Mouse (Mus musculus): ENCODE data around the gene Igf1r. TPM values are rescaled to one million over a fixed set of nuclear protein-coding genes. Genes with fewer than 3 reads are reported as not detected.

Gene Igf1r
- polyA plus RNA-seq, 1 experiment from 2014 or later: 9.5 TPM

DNA sequence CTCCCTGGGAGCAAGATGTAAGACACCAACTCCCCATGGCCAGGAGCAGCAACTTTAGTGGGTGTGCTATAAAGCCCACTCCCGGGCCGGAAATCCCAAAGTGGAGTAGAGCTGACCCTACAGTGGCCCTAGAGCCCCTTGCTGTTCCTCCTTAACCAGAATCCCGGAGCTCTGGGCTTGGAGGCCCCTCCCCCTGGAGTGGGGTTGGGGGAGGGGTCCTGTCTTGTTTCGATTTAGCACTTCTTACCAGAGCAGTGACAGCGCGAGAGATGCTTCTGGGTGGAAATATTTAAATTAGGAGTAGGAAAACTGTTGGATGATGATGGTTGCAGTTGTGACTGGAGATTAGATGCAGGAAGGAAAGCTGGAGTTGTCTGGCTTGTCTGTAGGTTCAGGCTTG lies 275.9 kb downstream of the Igf1r start:
- Histone ChIP-seq H3K4me1 (ENCODE audit: control insufficient read depth, insufficient read depth, low read length) (no peaks in the 10 kb centered on the region), H3K27me3 (replicated peaks; ENCODE audit: control insufficient read depth, insufficient read depth, low read length) (no peaks in the 10 kb centered on the region), H3K4me3 (ENCODE audit: low read length) (no peak overlapping the region), H3K27ac (ENCODE audit: low read length) (no peak overlapping the region), H3K36me3 (ENCODE audit: control insufficient read depth, insufficient read depth, low read length) (no peaks in the 10 kb centered on the region; the same call in 1 of the 2 replicates), H3K9me3 (ENCODE audit: control insufficient read depth, low read length) (no peaks in the 10 kb centered on the region), H3K9ac (ENCODE audit: low read depth, low read length) (no peak overlapping the region), H3K4me2 (ENCODE audit: low read depth, low read length) (no peak overlapping the region)
- ATAC-seq: no peak
- 53% methylated on average over 6 of the region's 6 CpGs for WGBS

DNA sequence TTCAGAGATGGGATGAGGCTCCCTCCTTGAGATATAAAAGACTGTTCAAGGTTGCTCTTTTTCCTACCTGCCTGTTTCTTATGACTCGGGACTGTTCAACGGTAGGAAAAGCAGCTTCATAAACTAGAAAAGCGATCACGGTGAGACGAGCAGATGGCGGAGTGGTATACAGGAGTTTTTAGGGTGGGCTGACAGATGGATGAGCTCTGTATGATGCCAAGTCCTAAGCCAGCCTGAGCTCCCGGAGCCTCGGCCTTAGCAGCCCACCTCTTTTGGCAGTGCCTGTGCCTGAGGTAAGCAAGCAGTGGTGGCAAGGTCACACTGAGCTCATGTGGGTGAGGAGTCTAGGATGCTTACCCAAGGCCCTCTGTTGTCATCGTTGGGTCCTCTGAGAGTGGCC lies 278.2 kb downstream of the Igf1r start:
- no peaks in the 10 kb centered on the region for H3K27me3 ChIP-seq (replicated peaks; ENCODE audit: control insufficient read depth, insufficient read depth, low read length)
- 88% methylated on average over 9 of the region's 9 CpGs for WGBS
- H3K36me3 ChIP-seq (ENCODE audit: control insufficient read depth, insufficient read depth, low read length): no peaks in the 10 kb centered on the region; the same call in 1 of the 2 replicates
- no peak overlapping the region for H3K9ac ChIP-seq (ENCODE audit: low read depth, low read length)
- H3K4me3 ChIP-seq (ENCODE audit: low read length): no peak overlapping the region
- H3K4me1 ChIP-seq (ENCODE audit: control insufficient read depth, insufficient read depth, low read length): peaks cover 5% of the 10 kb centered on the region
- H3K4me2 ChIP-seq (ENCODE audit: low read depth, low read length): no peak overlapping the region
- H3K9me3 ChIP-seq (ENCODE audit: control insufficient read depth, low read length): no peaks in the 10 kb centered on the region
- no peak for ATAC-seq
- no peak overlapping the region for H3K27ac ChIP-seq (ENCODE audit: low read length)

DNA sequence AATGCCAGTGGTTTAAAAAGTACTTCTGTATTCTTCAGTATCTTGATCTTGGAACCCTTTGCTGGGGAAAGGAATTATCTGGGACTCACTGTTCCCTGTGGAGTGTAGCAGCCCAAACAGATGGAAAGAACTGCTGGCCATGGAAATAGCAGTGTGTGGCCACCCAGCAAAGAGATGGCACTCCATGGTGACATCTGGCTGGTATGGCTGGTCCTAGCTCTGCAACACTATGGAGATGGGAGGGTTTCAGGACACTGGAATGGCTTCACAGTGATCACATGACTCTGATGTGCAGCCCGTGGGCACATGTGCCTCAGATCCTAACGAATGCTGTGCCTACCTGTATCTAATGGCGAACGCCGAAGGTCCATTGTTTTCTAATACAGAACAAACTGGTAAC lies 279.9 kb downstream of the Igf1r start:
- no peak for ATAC-seq

DNA sequence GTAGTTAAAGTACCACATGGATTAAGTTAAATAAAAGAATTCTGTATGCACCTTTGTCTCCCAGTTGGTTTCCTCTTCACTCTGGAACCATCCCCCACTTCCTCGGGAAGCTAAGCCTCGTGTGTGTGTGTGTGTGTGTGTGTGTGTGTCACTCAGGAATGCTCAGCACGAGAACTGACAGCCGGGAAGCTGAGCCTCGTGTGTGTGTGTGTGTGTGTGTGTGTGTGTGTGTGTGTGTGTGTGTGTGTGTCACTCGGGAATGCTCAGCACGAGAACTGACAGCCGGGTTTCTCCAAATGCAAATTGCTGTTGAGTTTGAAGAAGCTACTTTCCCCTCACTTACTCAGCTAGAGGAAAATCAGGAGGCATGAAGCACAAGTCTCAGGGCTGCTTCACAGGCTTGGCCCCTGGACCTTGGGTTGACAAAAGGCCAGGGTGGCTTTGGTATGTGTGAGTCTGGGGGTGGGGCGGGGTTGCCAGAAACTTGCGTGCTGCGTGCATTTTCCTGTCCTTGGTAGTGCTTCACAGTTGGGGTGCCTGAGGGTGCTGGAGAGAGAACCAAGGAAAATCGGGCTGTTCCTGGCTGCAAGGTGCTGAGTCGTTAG lies 281.1 kb downstream of the Igf1r start:
- peak; percentile 13; the same call in 1 of the 2 replicates for ATAC-seq
- Histone ChIP-seq H3K4me3 (ENCODE audit: low read length) (no peak overlapping the region), H3K9ac (ENCODE audit: low read depth, low read length) (no peak overlapping the region), H3K27me3 (replicated peaks; ENCODE audit: control insufficient read depth, insufficient read depth, low read length) (no peaks in the 10 kb centered on the region), H3K4me2 (ENCODE audit: low read depth, low read length) (no peak overlapping the region; the same call in 1 of the 2 replicates), H3K4me1 (ENCODE audit: control insufficient read depth, insufficient read depth, low read length) (peaks cover 5% of the 10 kb centered on the region), H3K9me3 (ENCODE audit: control insufficient read depth, low read length) (no peaks in the 10 kb centered on the region), H3K27ac (ENCODE audit: low read length) (no peak overlapping the region; the same call in 1 of the 2 replicates), H3K36me3 (ENCODE audit: control insufficient read depth, insufficient read depth, low read length) (no peaks in the 10 kb centered on the region)
- 28% methylated on average over 13 of the region's 13 CpGs for WGBS

More for the DNA sequence above, 279.9 kb downstream of the Igf1r start:
- Histone ChIP-seq H3K9ac (ENCODE audit: low read depth, low read length) (no peak overlapping the region), H3K4me3 (ENCODE audit: low read length) (no peak overlapping the region), H3K27ac (ENCODE audit: low read length) (no peak overlapping the region), H3K4me1 (ENCODE audit: control insufficient read depth, insufficient read depth, low read length) (peaks cover 5% of the 10 kb centered on the region), H3K4me2 (ENCODE audit: low read depth, low read length) (no peak overlapping the region), H3K36me3 (ENCODE audit: control insufficient read depth, insufficient read depth, low read length) (no peaks in the 10 kb centered on the region), H3K27me3 (replicated peaks; ENCODE audit: control insufficient read depth, insufficient read depth, low read length) (no peaks in the 10 kb centered on the region), H3K9me3 (ENCODE audit: control insufficient read depth, low read length) (no peaks in the 10 kb centered on the region)
- WGBS: 90% methylated on average over 5 of the region's 5 CpGs

DNA sequence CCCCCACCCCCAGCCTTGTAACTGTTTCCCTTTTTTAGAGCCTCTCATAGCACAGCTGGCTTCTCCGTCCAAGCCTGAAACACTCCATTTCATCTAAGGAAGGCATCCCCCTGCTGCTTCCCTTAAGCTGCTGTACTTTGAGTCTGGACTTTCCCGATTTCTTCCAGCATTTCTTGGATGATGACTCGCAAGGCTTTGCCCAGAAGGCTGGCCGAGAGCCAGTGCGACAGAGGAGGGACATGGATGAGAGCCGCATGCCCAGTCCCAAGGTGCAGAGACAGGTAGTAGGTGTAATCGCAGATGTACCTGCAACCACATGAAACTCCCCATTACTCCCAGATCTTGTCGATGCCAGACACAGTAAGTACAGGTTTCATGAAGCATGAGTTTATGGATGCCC lies 284.2 kb downstream of the Igf1r start:
- H3K27me3 ChIP-seq (replicated peaks; ENCODE audit: control insufficient read depth, insufficient read depth, low read length): no peaks in the 10 kb centered on the region
- peaks cover 5% of the 10 kb centered on the region for H3K4me1 ChIP-seq (ENCODE audit: control insufficient read depth, insufficient read depth, low read length)
- H3K4me3 ChIP-seq (ENCODE audit: low read length): no peak overlapping the region
- no peak for ATAC-seq
- no peaks in the 10 kb centered on the region for H3K9me3 ChIP-seq (ENCODE audit: control insufficient read depth, low read length)
- H3K9ac ChIP-seq (ENCODE audit: low read depth, low read length): no peak overlapping the region
- H3K27ac ChIP-seq (ENCODE audit: low read length): no peak overlapping the region
- 79% methylated on average over 8 of the region's 8 CpGs for WGBS
- H3K36me3 ChIP-seq (ENCODE audit: control insufficient read depth, insufficient read depth, low read length): no peaks in the 10 kb centered on the region
- no peak overlapping the region for H3K4me2 ChIP-seq (ENCODE audit: low read depth, low read length)

DNA sequence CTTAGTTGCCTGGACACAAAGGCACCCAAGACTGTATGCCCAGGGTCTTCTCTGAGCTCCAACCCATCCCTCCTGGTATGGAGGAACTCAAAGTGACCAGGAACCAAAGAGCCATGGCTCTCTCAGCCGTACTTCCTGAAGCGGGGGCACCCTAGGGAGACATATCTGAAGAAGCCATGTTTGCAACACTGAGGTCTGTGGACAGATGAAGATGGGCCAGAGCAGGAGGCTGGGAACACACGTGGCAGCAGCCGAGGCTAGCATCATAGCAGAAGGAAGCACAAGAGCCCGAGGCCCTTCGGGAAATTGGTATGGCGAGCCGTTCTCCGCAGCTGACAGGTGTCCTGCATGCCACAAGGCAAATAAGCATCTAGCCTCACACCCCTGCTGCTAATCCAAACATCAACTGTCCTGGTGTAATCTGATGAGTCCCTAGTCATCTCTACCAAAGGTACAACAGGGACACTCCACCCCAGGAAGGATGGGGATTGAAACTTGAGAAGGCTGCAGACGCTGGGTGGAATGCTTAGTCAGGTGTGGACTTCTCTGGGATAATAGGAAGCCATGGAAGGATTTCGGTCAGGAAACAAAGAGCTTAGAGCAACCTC lies 286.7 kb downstream of the Igf1r start:
- no peaks in the 10 kb centered on the region for H3K36me3 ChIP-seq (ENCODE audit: control insufficient read depth, insufficient read depth, low read length)
- WGBS: 55% methylated on average over 11 of the region's 11 CpGs
- ATAC-seq: no peak

DNA sequence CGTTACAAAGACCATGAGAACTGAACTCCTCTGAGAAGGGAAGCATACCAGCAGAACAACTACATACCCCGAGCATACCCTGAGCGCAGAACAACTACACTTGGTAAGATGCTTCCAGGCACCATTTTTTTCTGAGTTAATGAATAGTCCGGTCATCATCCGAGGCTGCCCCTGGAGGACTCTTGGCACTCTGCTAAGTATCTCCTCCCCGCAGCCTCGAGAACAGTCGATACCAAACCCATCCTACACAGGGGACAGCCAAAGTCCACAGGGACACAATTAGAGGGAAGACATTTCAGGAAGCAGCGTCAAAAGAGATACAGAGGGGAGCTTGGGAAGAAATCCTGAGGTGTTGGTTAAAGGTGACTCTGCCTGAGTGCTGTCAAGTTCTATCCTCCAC lies 288.6 kb downstream of the Igf1r start:
- Histone ChIP-seq H3K4me1 (ENCODE audit: control insufficient read depth, insufficient read depth, low read length) (no peaks in the 10 kb centered on the region), H3K27ac (ENCODE audit: low read length) (no peak overlapping the region), H3K9ac (ENCODE audit: low read depth, low read length) (no peak overlapping the region), H3K9me3 (ENCODE audit: control insufficient read depth, low read length) (no peaks in the 10 kb centered on the region), H3K27me3 (replicated peaks; ENCODE audit: control insufficient read depth, insufficient read depth, low read length) (no peaks in the 10 kb centered on the region), H3K4me3 (ENCODE audit: low read length) (no peak overlapping the region), H3K36me3 (ENCODE audit: control insufficient read depth, insufficient read depth, low read length) (no peaks in the 10 kb centered on the region), H3K4me2 (ENCODE audit: low read depth, low read length) (no peak overlapping the region)
- no peak for ATAC-seq
- 82% methylated on average over 9 of the region's 9 CpGs for WGBS

More for the DNA sequence above, 286.7 kb downstream of the Igf1r start:
- no peak overlapping the region for H3K4me3 ChIP-seq (ENCODE audit: low read length)
- H3K9me3 ChIP-seq (ENCODE audit: control insufficient read depth, low read length): no peaks in the 10 kb centered on the region
- no peaks in the 10 kb centered on the region for H3K4me1 ChIP-seq (ENCODE audit: control insufficient read depth, insufficient read depth, low read length)
- H3K4me2 ChIP-seq (ENCODE audit: low read depth, low read length): no peak overlapping the region
- no peaks in the 10 kb centered on the region for H3K27me3 ChIP-seq (replicated peaks; ENCODE audit: control insufficient read depth, insufficient read depth, low read length)
- H3K27ac ChIP-seq (ENCODE audit: low read length): no peak overlapping the region
- no peak overlapping the region for H3K9ac ChIP-seq (ENCODE audit: low read depth, low read length)

DNA sequence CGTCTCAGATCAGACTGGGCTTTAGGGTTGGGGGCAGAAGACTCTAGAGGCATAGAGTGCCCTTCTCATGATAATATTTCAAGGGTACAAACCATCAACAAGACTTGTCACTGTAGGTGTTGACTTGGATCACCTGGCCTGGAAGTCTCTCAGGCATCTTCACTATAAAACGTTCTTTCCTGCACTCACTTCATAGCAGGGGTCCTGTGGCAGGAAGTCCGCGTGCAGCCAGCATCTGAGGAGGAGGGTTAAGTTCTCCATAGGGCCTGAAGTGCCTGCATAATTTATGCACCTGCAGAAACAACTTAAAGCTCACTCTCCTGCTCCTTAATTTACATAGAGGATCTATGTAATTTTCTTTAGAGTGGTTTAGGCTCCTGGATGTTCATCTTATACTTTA lies 293.1 kb downstream of the Igf1r start:
- no peak overlapping the region for H3K4me3 ChIP-seq (ENCODE audit: low read length)
- no peaks in the 10 kb centered on the region for H3K4me1 ChIP-seq (ENCODE audit: control insufficient read depth, insufficient read depth, low read length)
- 47% methylated on average over 4 of the region's 4 CpGs for WGBS
- no peaks in the 10 kb centered on the region for H3K27me3 ChIP-seq (replicated peaks; ENCODE audit: control insufficient read depth, insufficient read depth, low read length)
- no peak overlapping the region for H3K9ac ChIP-seq (ENCODE audit: low read depth, low read length)
- 0 out of 2 replicates have a peak, but pooled peaks cover 4% of the 10 kb centered on the region for H3K9me3 ChIP-seq (ENCODE audit: control insufficient read depth, low read length)
- no peak overlapping the region for H3K27ac ChIP-seq (ENCODE audit: low read length)
- no peak for ATAC-seq
- no peak overlapping the region for H3K4me2 ChIP-seq (ENCODE audit: low read depth, low read length)
- H3K36me3 ChIP-seq (ENCODE audit: control insufficient read depth, insufficient read depth, low read length): no peaks in the 10 kb centered on the region

DNA sequence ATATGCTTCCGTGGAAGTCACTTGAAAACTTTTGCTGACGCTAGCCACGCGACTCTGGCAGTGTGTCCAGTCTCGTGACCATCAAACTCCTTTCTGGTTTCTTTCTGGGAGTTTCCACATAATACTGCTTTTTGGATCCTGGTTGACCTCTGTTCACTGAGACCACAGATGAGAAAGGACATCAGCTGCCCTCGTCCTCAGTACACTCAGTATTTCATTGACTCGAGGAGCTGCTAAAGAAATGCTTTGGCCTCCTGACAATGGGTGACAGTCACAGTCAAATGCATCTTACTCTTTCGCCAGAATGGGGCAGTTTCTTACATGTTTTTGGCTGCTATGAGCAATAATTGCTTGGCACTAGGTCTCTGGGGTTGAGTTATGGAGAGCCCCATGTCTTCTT lies 293.6 kb downstream of the Igf1r start:
- no peaks in the 10 kb centered on the region for H3K36me3 ChIP-seq (ENCODE audit: control insufficient read depth, insufficient read depth, low read length)
- H3K9ac ChIP-seq (ENCODE audit: low read depth, low read length): no peak overlapping the region
- no peaks in the 10 kb centered on the region for H3K4me1 ChIP-seq (ENCODE audit: control insufficient read depth, insufficient read depth, low read length)
- WGBS: 80% methylated on average over 8 of the region's 8 CpGs
- no peak for ATAC-seq
- H3K4me3 ChIP-seq (ENCODE audit: low read length): no peak overlapping the region
- H3K9me3 ChIP-seq (ENCODE audit: control insufficient read depth, low read length): 0 out of 2 replicates have a peak, but pooled peaks cover 4% of the 10 kb centered on the region
- no peak overlapping the region for H3K4me2 ChIP-seq (ENCODE audit: low read depth, low read length)
- no peaks in the 10 kb centered on the region for H3K27me3 ChIP-seq (replicated peaks; ENCODE audit: control insufficient read depth, insufficient read depth, low read length)
- H3K27ac ChIP-seq (ENCODE audit: low read length): no peak overlapping the region
